Mouse (Mus musculus) embryonic facial prominence, embryonic 13.5 days (tissue): ENCODE measurements at regions not wholly inside any gene's neighbourhood (a gene's known extent, or its start where the extent isn't known, plus 50 kb on each side); places are given as distances from the start of the nearest gene placed in this dataset.

ENCODE experiments used
- ATAC-seq: fragments of 200-750 bp; cut with Nextera tagmentation; 2 replicates; pipeline ENCODE4 v1.8.0; 2017; ENCODE audit warnings: low read depth; ENCODE audit not compliant: insufficient number of reproducible peaks, insufficient read depth, low FRiP score, low TSS enrichment
- H3K27ac ChIP-seq: fragments of 300-500 bp; sonication (generic); 2 replicates; pipeline ENCODE4 v1.5.1; 2015; ENCODE audit warnings: moderate library complexity, mild to moderate bottlenecking, inconsistent platforms
- H3K27me3 ChIP-seq: fragments of 300-500 bp; sonication (generic); 2 replicates; pipeline ENCODE4 v1.6.1; 2015; ENCODE audit warnings: mild to moderate bottlenecking, inconsistent platforms
- H3K36me3 ChIP-seq: fragments of 300-500 bp; sonication (generic); 2 replicates; pipeline ENCODE4 v1.6.1; 2015; ENCODE audit warnings: mild to moderate bottlenecking, inconsistent platforms
- H3K4me1 ChIP-seq: fragments of 300-500 bp; sonication (generic); 2 replicates; pipeline ENCODE4 v1.6.1; 2015; ENCODE audit warnings: inconsistent platforms
- H3K4me2 ChIP-seq: fragments of 300-500 bp; sonication (generic); 2 replicates; pipeline ENCODE4 v1.6.1; 2015; ENCODE audit warnings: moderate library complexity, mild to moderate bottlenecking, inconsistent platforms
- H3K4me3 ChIP-seq: fragments of 300-500 bp; sonication (generic); 2 replicates; pipeline ENCODE4 v1.5.1; 2015; ENCODE audit warnings: mild to moderate bottlenecking, inconsistent platforms
- H3K9ac ChIP-seq: fragments of 300-500 bp; sonication (generic); 2 replicates; pipeline ENCODE4 v1.6.1; 2015; ENCODE audit warnings: mild to moderate bottlenecking, inconsistent platforms
- H3K9me3 ChIP-seq: fragments of 300-500 bp; sonication (generic); 2 replicates; pipeline ENCODE4 v1.6.1; 2016; ENCODE audit warnings: inconsistent platforms
- WGBS: fragments of 180-500 bp; shearing (Covaris S2); methylation state at CpG from one replicate; pipeline ENCODE4 v1.1.7; 2015; ENCODE audit warnings: mixed read lengths; 5-methylcytosine and 5-hydroxymethylcytosine counted together

GRCm38 (mm10) chr1:77226546-77226945 is 288.3 kb downstream of the Epha4 start:
- Histone ChIP-seq H3K9ac (no peak overlapping the region), H3K4me1 (peaks cover 30% of the 10 kb centered on the region), H3K4me3 (no peak overlapping the region), H3K27me3 (0 out of 2 replicates have a peak, but pooled peaks cover 2% of the 10 kb centered on the region), H3K36me3 (no peaks in the 10 kb centered on the region), H3K4me2 (peak overlapping the region; percentile 43), H3K27ac (peak overlapping the region; percentile 29; the same call in 1 of the 2 replicates), H3K9me3 (no peaks in the 10 kb centered on the region)
- ATAC-seq, result no peak
- WGBS, result 24% methylated on average over 4 of the region's 4 CpGs

- Histone ChIP-seq H3K27ac (peak overlapping the region; percentile 29), H3K4me2 (peak overlapping the region; percentile 43), H3K4me1 (peaks cover 30% of the 10 kb centered on the region), H3K9ac (no peak overlapping the region), H3K27me3 (peaks cover 3% of the 10 kb centered on the region), H3K36me3 (no peaks in the 10 kb centered on the region), H3K4me3 (0 out of 2 replicates have a peak overlapping the region, but pooled peaks have one; percentile 2), H3K9me3 (no peaks in the 10 kb centered on the region)
- WGBS, result 4% methylated on average over 12 of the region's 12 CpGs
- no peak for ATAC-seq
Measured at GRCm38 (mm10) chr1:77226991-77227515, 287.8 kb downstream of the Epha4 start.

- Histone ChIP-seq H3K4me1 (peaks cover 30% of the 10 kb centered on the region), H3K9ac (no peak overlapping the region), H3K27ac (no peak overlapping the region), H3K4me2 (peak overlapping the region; percentile 43), H3K27me3 (peaks cover 7% of the 10 kb centered on the region), H3K36me3 (no peaks in the 10 kb centered on the region), H3K4me3 (no peak overlapping the region), H3K9me3 (no peaks in the 10 kb centered on the region)
- ATAC-seq, result no peak
- 14% methylated on average over 6 of the region's 6 CpGs for WGBS
Measured at GRCm38 (mm10) chr1:77227800-77228199, 287.1 kb downstream of the Epha4 start.

- Histone ChIP-seq H3K27me3 (peaks cover 4% of the 10 kb centered on the region), H3K4me3 (no peak overlapping the region), H3K27ac (no peak overlapping the region), H3K4me1 (peaks cover 30% of the 10 kb centered on the region), H3K36me3 (no peaks in the 10 kb centered on the region), H3K9ac (no peak overlapping the region), H3K9me3 (no peaks in the 10 kb centered on the region), H3K4me2 (no peak overlapping the region)
- ATAC-seq, result no peak
- WGBS, result 83% methylated on average over 4 of the region's 4 CpGs
Measured at GRCm38 (mm10) chr1:77229561-77229960, 285.3 kb downstream of the Epha4 start.

GRCm38 (mm10) chr1:77233010-77233409 is 281.9 kb downstream of the Epha4 start:
- no peaks in the 10 kb centered on the region for H3K9me3 ChIP-seq
- H3K4me2 ChIP-seq, result no peak overlapping the region
- H3K27me3 ChIP-seq, result peaks cover 8% of the 10 kb centered on the region
- no peaks in the 10 kb centered on the region for H3K36me3 ChIP-seq
- no peak overlapping the region for H3K27ac ChIP-seq
- 79% methylated on average over 4 of the region's 4 CpGs for WGBS
- no peak overlapping the region for H3K4me3 ChIP-seq
- no peak for ATAC-seq
- no peak overlapping the region for H3K9ac ChIP-seq
- H3K4me1 ChIP-seq, result peaks cover 9% of the 10 kb centered on the region

- Histone ChIP-seq H3K36me3 (no peaks in the 10 kb centered on the region), H3K9me3 (no peaks in the 10 kb centered on the region), H3K9ac (no peak overlapping the region), H3K4me2 (no peak overlapping the region), H3K27ac (no peak overlapping the region), H3K27me3 (peaks cover 14% of the 10 kb centered on the region; the same call in 1 of the 2 replicates), H3K4me1 (peaks cover 15% of the 10 kb centered on the region), H3K4me3 (no peak overlapping the region)
- WGBS, result 45% methylated on average over 2 of the region's 2 CpGs
- no peak for ATAC-seq
Measured at GRCm38 (mm10) chr1:77244642-77245041, 270.2 kb downstream of the Epha4 start.

GRCm38 (mm10) chr1:77246047-77246446 is 268.8 kb downstream of the Epha4 start:
- Histone ChIP-seq H3K36me3 (no peaks in the 10 kb centered on the region), H3K27me3 (peaks cover 14% of the 10 kb centered on the region; the same call in 1 of the 2 replicates), H3K27ac (no peak overlapping the region), H3K9ac (no peak overlapping the region), H3K4me3 (no peak overlapping the region), H3K4me1 (peaks cover 15% of the 10 kb centered on the region), H3K9me3 (no peaks in the 10 kb centered on the region), H3K4me2 (no peak overlapping the region)
- ATAC-seq, result no peak
- WGBS, result 39% methylated on average over 3 of the region's 3 CpGs

GRCm38 (mm10) chr1:77254276-77254675 is 260.6 kb downstream of the Epha4 start:
- ATAC-seq, result no peak
- Histone ChIP-seq H3K9me3 (no peaks in the 10 kb centered on the region), H3K4me1 (peaks cover 33% of the 10 kb centered on the region), H3K4me3 (no peak overlapping the region), H3K4me2 (no peak overlapping the region), H3K27me3 (0 out of 2 replicates have a peak, but pooled peaks cover 6% of the 10 kb centered on the region), H3K9ac (no peak overlapping the region), H3K36me3 (no peaks in the 10 kb centered on the region), H3K27ac (no peak overlapping the region)
- whole genome bisulfite sequencing, result 42% methylated on average over 6 of the region's 6 CpGs

- 23% methylated on average over 14 of the region's 14 CpGs for WGBS
- peaks cover 40% of the 10 kb centered on the region for H3K4me1 ChIP-seq
- ATAC-seq, result no peak
- no peak overlapping the region for H3K4me2 ChIP-seq
- H3K9me3 ChIP-seq, result no peaks in the 10 kb centered on the region
- no peak overlapping the region for H3K4me3 ChIP-seq
- H3K36me3 ChIP-seq, result no peaks in the 10 kb centered on the region
- H3K27ac ChIP-seq, result no peak overlapping the region
- H3K9ac ChIP-seq, result no peak overlapping the region
- 0 out of 2 replicates have a peak, but pooled peaks cover 6% of the 10 kb centered on the region for H3K27me3 ChIP-seq
Measured at GRCm38 (mm10) chr1:77256115-77256842, 258.6 kb downstream of the Epha4 start.

GRCm38 (mm10) chr1:77258730-77259310 is 256.1 kb downstream of the Epha4 start:
- Histone ChIP-seq H3K4me3 (no peak overlapping the region), H3K27me3 (0 out of 2 replicates have a peak, but pooled peaks cover 6% of the 10 kb centered on the region), H3K4me1 (peaks cover 40% of the 10 kb centered on the region), H3K36me3 (no peaks in the 10 kb centered on the region), H3K9ac (no peak overlapping the region), H3K4me2 (no peak overlapping the region), H3K9me3 (no peaks in the 10 kb centered on the region), H3K27ac (peak overlapping the region; percentile 52)
- 37% methylated on average over 7 of the region's 7 CpGs for WGBS
- ATAC-seq, result no peak

GRCm38 (mm10) chr1:77259789-77260188 is 255.1 kb downstream of the Epha4 start:
- no peak overlapping the region for H3K4me3 ChIP-seq
- peaks cover 38% of the 10 kb centered on the region for H3K4me1 ChIP-seq
- H3K27ac ChIP-seq, result no peak overlapping the region
- no peak for ATAC-seq
- H3K27me3 ChIP-seq, result 0 out of 2 replicates have a peak, but pooled peaks cover 6% of the 10 kb centered on the region
- WGBS, result 14% methylated on average over 11 of the region's 11 CpGs
- H3K4me2 ChIP-seq, result peak overlapping the region; percentile 39
- H3K9ac ChIP-seq, result no peak overlapping the region
- H3K36me3 ChIP-seq, result no peaks in the 10 kb centered on the region
- no peaks in the 10 kb centered on the region for H3K9me3 ChIP-seq

GRCm38 (mm10) chr1:77261678-77262077 is 253.2 kb downstream of the Epha4 start:
- Histone ChIP-seq H3K27ac (no peak overlapping the region), H3K9me3 (no peaks in the 10 kb centered on the region), H3K4me1 (peaks cover 33% of the 10 kb centered on the region), H3K36me3 (no peaks in the 10 kb centered on the region), H3K4me2 (no peak overlapping the region), H3K9ac (no peak overlapping the region), H3K4me3 (no peak overlapping the region), H3K27me3 (0 out of 2 replicates have a peak, but pooled peaks cover 6% of the 10 kb centered on the region)
- 91% methylated on average over 4 of the region's 4 CpGs for WGBS
- ATAC-seq, result no peak
